Mouse (Mus musculus): ENCODE data around the gene Bzw2. TPM values are rescaled to one million over a fixed set of nuclear protein-coding genes. Genes with fewer than 3 reads are reported as not detected.
"Not testable (repeated sequence)": the region's sequence is repeated elsewhere in the genome, so short reads cannot be mapped to it uniquely, and the experiment has no call there.

Gene Bzw2
- polyA plus RNA-seq (2014; fragmentation: Nextera tagmentation; extraction: Ambion mirVana), result 325 and 331 TPM in 2 replicates

DNA sequence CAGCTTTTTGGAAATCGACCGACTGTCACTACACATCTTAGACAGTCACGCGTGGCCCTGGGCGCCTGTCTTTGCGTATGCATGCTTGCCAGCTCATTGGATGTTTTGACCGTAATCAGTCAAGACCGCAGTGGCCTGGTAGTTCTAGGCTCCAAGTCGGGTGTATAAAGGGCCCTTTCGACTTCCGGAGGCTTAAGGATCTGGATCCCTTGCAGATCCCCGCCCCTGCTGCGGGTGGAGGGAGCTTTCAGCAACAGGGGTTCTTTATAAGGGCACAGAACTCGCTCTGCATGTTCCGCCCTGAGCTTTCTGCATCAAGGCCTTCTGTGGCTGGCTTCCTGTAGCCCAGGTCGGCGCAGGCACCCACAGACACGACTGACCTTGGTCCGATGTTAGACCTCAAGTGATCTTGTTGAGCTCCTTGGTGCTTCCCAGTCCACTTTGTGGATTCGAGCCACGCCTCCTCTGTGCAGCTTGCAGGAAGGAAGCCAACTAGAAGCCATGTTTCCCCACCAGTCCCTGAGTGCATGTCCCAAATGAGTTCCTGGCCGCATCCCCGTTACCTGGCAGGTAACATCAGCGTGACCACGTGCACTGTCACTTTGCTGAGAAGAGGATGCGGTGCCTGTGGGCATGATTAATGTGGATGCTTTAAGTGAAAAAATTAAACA lies at the start of gene Bzw2:
TSS of gene Bzw2 (minus strand) at position 443 of the 671 bp plus-strand sequence.
- H3K27me3 ChIP-seq (ENCODE audit: control insufficient read depth, insufficient read depth, low read length), result no peaks in the 10 kb centered on the region
- peak; percentile 69 for DNase-seq (ENCODE audit: low spot score)
- H3K36me3 ChIP-seq (ENCODE audit: control insufficient read depth, insufficient read depth, low read length), result no peaks in the 10 kb centered on the region
- H3K9me3 ChIP-seq (ENCODE audit: control insufficient read depth, low read length), result no peaks in the 10 kb centered on the region
- H3K9ac ChIP-seq (ENCODE audit: low read depth, low read length), result peak within 1 kb of the TSS; percentile 94
- peak within 1 kb of the TSS; percentile 71 for H3K4me2 ChIP-seq (replicated peaks; ENCODE audit: low read depth, low read length)
- peak within 1 kb of the TSS; percentile 94 for H3K4me3 ChIP-seq (ENCODE audit: low read depth, low read length)
- peak; percentile 8; the same call in 1 of the 2 replicates for ATAC-seq (ENCODE audit: low FRiP score)
- H3K4me1 ChIP-seq (replicated peaks; ENCODE audit: control insufficient read depth, insufficient read depth, low read length), result peaks cover 3% of the 10 kb centered on the region; the same call in 1 of the 2 replicates
- H3K27ac ChIP-seq (ENCODE audit: low read depth, low read length), result peak within 1 kb of the TSS; percentile 79
- WGBS, result 5% methylated on average over 26 of the region's 26 CpGs

GRCm38 (mm10) chr12:36207072-36207799 lies 49.4 kb upstream of the Bzw2 start:
- H3K4me2 ChIP-seq (replicated peaks; ENCODE audit: low read depth, low read length), result 0 out of 2 replicates have a peak overlapping the region, but pooled peaks have one; percentile 8
- H3K36me3 ChIP-seq (ENCODE audit: control insufficient read depth, insufficient read depth, low read length), result no peaks in the 10 kb centered on the region
- H3K27me3 ChIP-seq (ENCODE audit: control insufficient read depth, insufficient read depth, low read length), result no peaks in the 10 kb centered on the region
- no peak overlapping the region for H3K9ac ChIP-seq (ENCODE audit: low read depth, low read length)
- H3K9me3 ChIP-seq (ENCODE audit: control insufficient read depth, low read length), result no peaks in the 10 kb centered on the region
- DNase-seq (ENCODE audit: low spot score) (peak; percentile 79), ATAC-seq (ENCODE audit: low FRiP score) (peak; percentile 97)
- no peak overlapping the region for H3K4me3 ChIP-seq (ENCODE audit: low read depth, low read length)
- H3K4me1 ChIP-seq (replicated peaks; ENCODE audit: control insufficient read depth, insufficient read depth, low read length), result no peaks in the 10 kb centered on the region
- WGBS, result 55% methylated on average over 9 of the region's 9 CpGs
- H3K27ac ChIP-seq (ENCODE audit: low read depth, low read length), result no peak overlapping the region; the same call in 1 of the 2 replicates

GRCm38 (mm10) chr12:36205579-36206119 lies 47.8 kb upstream of the Bzw2 start:
- not testable (repeated sequence) for H3K27me3 ChIP-seq (ENCODE audit: control insufficient read depth, insufficient read depth, low read length); DNase-seq (ENCODE audit: low spot score); H3K4me1 ChIP-seq (replicated peaks; ENCODE audit: control insufficient read depth, insufficient read depth, low read length); H3K9ac ChIP-seq (ENCODE audit: low read depth, low read length); H3K27ac ChIP-seq (ENCODE audit: low read depth, low read length); ATAC-seq (ENCODE audit: low FRiP score); H3K9me3 ChIP-seq (ENCODE audit: control insufficient read depth, low read length); H3K36me3 ChIP-seq (ENCODE audit: control insufficient read depth, insufficient read depth, low read length); H3K4me2 ChIP-seq (replicated peaks; ENCODE audit: low read depth, low read length); H3K4me3 ChIP-seq (ENCODE audit: low read depth, low read length)
- 57% methylated on average over 5 of the region's 5 CpGs for WGBS

- Histone ChIP-seq H3K27me3 (ENCODE audit: control insufficient read depth, insufficient read depth, low read length) (no peaks in the 10 kb centered on the region), H3K9ac (ENCODE audit: low read depth, low read length) (no peak overlapping the region), H3K4me1 (replicated peaks; ENCODE audit: control insufficient read depth, insufficient read depth, low read length) (no peaks in the 10 kb centered on the region), H3K9me3 (ENCODE audit: control insufficient read depth, low read length) (peaks cover 10% of the 10 kb centered on the region; the same call in 1 of the 2 replicates), H3K4me2 (replicated peaks; ENCODE audit: low read depth, low read length) (no peak overlapping the region), H3K4me3 (ENCODE audit: low read depth, low read length) (no peak overlapping the region), H3K36me3 (ENCODE audit: control insufficient read depth, insufficient read depth, low read length) (peaks cover 18% of the 10 kb centered on the region), H3K27ac (ENCODE audit: low read depth, low read length) (no peak overlapping the region)
- DNase-seq (ENCODE audit: low spot score) (no peak), ATAC-seq (ENCODE audit: low FRiP score) (no peak)
- whole genome bisulfite sequencing, result 93% methylated on average over 7 of the region's 7 CpGs
These were observed 37.1 kb upstream of the Bzw2 start for GRCm38 (mm10) chr12:36194976-36195375.

- DNase-seq (ENCODE audit: low spot score), result no peak
- H3K4me3 ChIP-seq (ENCODE audit: low read depth, low read length), result no peak overlapping the region
- peaks cover 3% of the 10 kb centered on the region; the same call in 1 of the 2 replicates for H3K36me3 ChIP-seq (ENCODE audit: control insufficient read depth, insufficient read depth, low read length)
- ATAC-seq (ENCODE audit: low FRiP score), result no peak
- H3K9ac ChIP-seq (ENCODE audit: low read depth, low read length), result no peak overlapping the region
- no peaks in the 10 kb centered on the region for H3K27me3 ChIP-seq (ENCODE audit: control insufficient read depth, insufficient read depth, low read length)
- no peaks in the 10 kb centered on the region for H3K4me1 ChIP-seq (replicated peaks; ENCODE audit: control insufficient read depth, insufficient read depth, low read length)
- WGBS, result 93% methylated on average over 5 of the region's 5 CpGs
- H3K27ac ChIP-seq (ENCODE audit: low read depth, low read length), result no peak overlapping the region
- no peak overlapping the region for H3K4me2 ChIP-seq (replicated peaks; ENCODE audit: low read depth, low read length)
- H3K9me3 ChIP-seq (ENCODE audit: control insufficient read depth, low read length), result no peaks in the 10 kb centered on the region
These were observed 32.5 kb upstream of the Bzw2 start for GRCm38 (mm10) chr12:36190343-36190742.

- Histone ChIP-seq H3K4me2 (replicated peaks; ENCODE audit: low read depth, low read length) (no peak overlapping the region), H3K36me3 (ENCODE audit: control insufficient read depth, insufficient read depth, low read length) (peaks cover 3% of the 10 kb centered on the region; the same call in 1 of the 2 replicates), H3K27me3 (ENCODE audit: control insufficient read depth, insufficient read depth, low read length) (no peaks in the 10 kb centered on the region), H3K9me3 (ENCODE audit: control insufficient read depth, low read length) (no peaks in the 10 kb centered on the region), H3K4me3 (ENCODE audit: low read depth, low read length) (no peak overlapping the region), H3K27ac (ENCODE audit: low read depth, low read length) (no peak overlapping the region), H3K9ac (ENCODE audit: low read depth, low read length) (no peak overlapping the region), H3K4me1 (replicated peaks; ENCODE audit: control insufficient read depth, insufficient read depth, low read length) (no peaks in the 10 kb centered on the region)
- WGBS, result 92% methylated on average over 3 of the region's 3 CpGs
- no peak for DNase-seq (ENCODE audit: low spot score)
- ATAC-seq (ENCODE audit: low FRiP score), result no peak
These were observed 31.7 kb upstream of the Bzw2 start for GRCm38 (mm10) chr12:36189610-36190009.

DNA sequence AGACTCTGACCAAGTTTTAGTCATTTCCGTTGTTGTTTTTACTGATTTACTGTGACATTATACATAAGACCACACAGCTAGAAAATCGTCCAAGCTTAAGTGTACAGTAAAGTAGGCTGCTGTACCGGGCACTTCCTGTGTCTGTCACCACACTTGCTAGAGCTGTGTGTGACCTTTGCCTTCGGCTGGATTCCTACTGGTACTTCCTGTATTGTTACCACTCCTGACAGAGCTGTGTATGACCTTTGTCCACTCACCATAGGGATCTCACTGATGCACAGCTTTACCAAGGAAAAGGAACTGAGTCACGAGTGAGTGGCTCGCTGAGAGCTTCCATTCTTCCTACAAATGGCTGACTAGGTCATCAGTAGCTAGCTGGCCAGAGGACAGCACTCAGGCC lies 29.2 kb upstream of the Bzw2 start:
- H3K27ac ChIP-seq (ENCODE audit: low read depth, low read length), result no peak overlapping the region
- H3K9ac ChIP-seq (ENCODE audit: low read depth, low read length), result no peak overlapping the region
- no peaks in the 10 kb centered on the region for H3K27me3 ChIP-seq (ENCODE audit: control insufficient read depth, insufficient read depth, low read length)
- H3K4me2 ChIP-seq (replicated peaks; ENCODE audit: low read depth, low read length), result no peak overlapping the region
- ATAC-seq (ENCODE audit: low FRiP score), result no peak
- H3K9me3 ChIP-seq (ENCODE audit: control insufficient read depth, low read length), result no peaks in the 10 kb centered on the region
- 75% methylated on average over 6 of the region's 6 CpGs for WGBS
- DNase-seq (ENCODE audit: low spot score), result no peak
- peaks cover 3% of the 10 kb centered on the region; the same call in 1 of the 2 replicates for H3K36me3 ChIP-seq (ENCODE audit: control insufficient read depth, insufficient read depth, low read length)
- no peaks in the 10 kb centered on the region for H3K4me1 ChIP-seq (replicated peaks; ENCODE audit: control insufficient read depth, insufficient read depth, low read length)
- no peak overlapping the region for H3K4me3 ChIP-seq (ENCODE audit: low read depth, low read length)

GRCm38 (mm10) chr12:36182570-36182969 lies 24.7 kb upstream of the Bzw2 start:
- 75% methylated on average over 6 of the region's 6 CpGs for WGBS
- Histone ChIP-seq H3K27ac (ENCODE audit: low read depth, low read length) (no peak overlapping the region), H3K4me1 (replicated peaks; ENCODE audit: control insufficient read depth, insufficient read depth, low read length) (no peaks in the 10 kb centered on the region), H3K9me3 (ENCODE audit: control insufficient read depth, low read length) (no peaks in the 10 kb centered on the region), H3K4me2 (replicated peaks; ENCODE audit: low read depth, low read length) (no peak overlapping the region), H3K36me3 (ENCODE audit: control insufficient read depth, insufficient read depth, low read length) (no peaks in the 10 kb centered on the region), H3K4me3 (ENCODE audit: low read depth, low read length) (no peak overlapping the region), H3K27me3 (ENCODE audit: control insufficient read depth, insufficient read depth, low read length) (no peaks in the 10 kb centered on the region), H3K9ac (ENCODE audit: low read depth, low read length) (no peak overlapping the region)
- ATAC-seq (ENCODE audit: low FRiP score) (no peak), DNase-seq (ENCODE audit: low spot score) (no peak)
